Mouse (Mus musculus) hindbrain, embryonic 15.5 days (tissue): Measurements from ENCODE around the gene Nuak1. TPM values are rescaled to one million over a fixed set of nuclear protein-coding genes. Genes with fewer than 3 reads are reported as not detected.
A peak's percentile ranks its signal among the peaks of the same experiment; 100 is the strongest.

ENCODE experiments used
- ATAC-seq: fragments of 200-750 bp; cut with Nextera tagmentation; 2 replicates; pipeline ENCODE4 v1.8.0; 2017; ENCODE audit warnings: low read depth, moderate number of reproducible peaks, moderate TSS enrichment; ENCODE audit not compliant: low FRiP score
- H3K27ac ChIP-seq: fragments of 300-500 bp; sonication (generic); replicated peaks from 2 replicates; pipeline ENCODE4 v1.5.1; 2015; ENCODE audit warnings: mild to moderate bottlenecking, inconsistent platforms
- H3K27me3 ChIP-seq: fragments of 300-500 bp; sonication (generic); 2 replicates; pipeline ENCODE4 v1.6.1; 2015; ENCODE audit warnings: control low read depth, inconsistent platforms
- H3K36me3 ChIP-seq: fragments of 300-500 bp; sonication (generic); 2 replicates; pipeline ENCODE4 v1.6.1; 2015; ENCODE audit warnings: control low read depth, inconsistent platforms
- H3K4me1 ChIP-seq: fragments of 300-500 bp; sonication (generic); replicated peaks from 2 replicates; pipeline ENCODE4 v1.6.1; 2015; ENCODE audit warnings: control low read depth, inconsistent platforms
- H3K4me2 ChIP-seq: fragments of 300-500 bp; sonication (generic); 2 replicates; pipeline ENCODE4 v1.6.1; 2015; ENCODE audit warnings: moderate library complexity, mild to moderate bottlenecking, inconsistent platforms
- H3K4me3 ChIP-seq: fragments of 300-500 bp; sonication (generic); 2 replicates; pipeline ENCODE4 v1.5.1; 2015; ENCODE audit warnings: mild to moderate bottlenecking, inconsistent platforms
- H3K9ac ChIP-seq: fragments of 300-500 bp; sonication (generic); 2 replicates; pipeline ENCODE4 v1.6.1; 2015; ENCODE audit warnings: inconsistent platforms
- H3K9me3 ChIP-seq: fragments of 300-500 bp; sonication (generic); 2 replicates; pipeline ENCODE4 v1.6.1; 2016; ENCODE audit warnings: control low read depth, inconsistent platforms
- WGBS: fragments of 180-500 bp; shearing (Covaris S2); methylation state at CpG from one replicate; pipeline ENCODE4 v1.1.7; 2015; 5-methylcytosine and 5-hydroxymethylcytosine counted together
- polyA plus RNA-seq: library from polyadenylated mRNA; unstranded; fragments of >200 nt; fragmentation: Nextera tagmentation; extraction: Ambion mirVana; gene quantifications from 2 replicates; pipeline ENCODE4 v1.2.1, GENCODE M21; 2015

The Nuak1 gene
- polyA plus RNA-seq, 1 experiment from 2014 or later = 5.2 TPM

GRCm38 (mm10) chr10:84400037-84400681, 40.2 kb downstream of the Nuak1 start:
- no peaks in the 10 kb centered on the region for H3K9me3 ChIP-seq
- H3K4me2 ChIP-seq = 0 out of 2 replicates have a peak overlapping the region, but pooled peaks have one; percentile 11
- ATAC-seq = no peak
- H3K4me1 ChIP-seq = peaks cover 51% of the 10 kb centered on the region
- no peak overlapping the region for H3K4me3 ChIP-seq
- no peak overlapping the region for H3K9ac ChIP-seq
- WGBS = 52% methylated on average over 7 of the region's 7 CpGs
- no peaks in the 10 kb centered on the region for H3K36me3 ChIP-seq
- H3K27me3 ChIP-seq = no peaks in the 10 kb centered on the region
- H3K27ac ChIP-seq = peak overlapping the region; percentile 60; the same call in 1 of the 2 replicates

- H3K9ac ChIP-seq = no peak overlapping the region
- no peak overlapping the region for H3K4me3 ChIP-seq
- peaks cover 71% of the 10 kb centered on the region for H3K4me1 ChIP-seq
- no peak overlapping the region for H3K4me2 ChIP-seq
- H3K27ac ChIP-seq = no peak overlapping the region
- no peak for ATAC-seq
- H3K36me3 ChIP-seq = no peaks in the 10 kb centered on the region
- H3K9me3 ChIP-seq = no peaks in the 10 kb centered on the region
- WGBS = 87% methylated on average over 4 of the region's 4 CpGs
- H3K27me3 ChIP-seq = no peaks in the 10 kb centered on the region
These were observed 43.1 kb downstream of the Nuak1 start for GRCm38 (mm10) chr10:84397276-84397675.

DNA sequence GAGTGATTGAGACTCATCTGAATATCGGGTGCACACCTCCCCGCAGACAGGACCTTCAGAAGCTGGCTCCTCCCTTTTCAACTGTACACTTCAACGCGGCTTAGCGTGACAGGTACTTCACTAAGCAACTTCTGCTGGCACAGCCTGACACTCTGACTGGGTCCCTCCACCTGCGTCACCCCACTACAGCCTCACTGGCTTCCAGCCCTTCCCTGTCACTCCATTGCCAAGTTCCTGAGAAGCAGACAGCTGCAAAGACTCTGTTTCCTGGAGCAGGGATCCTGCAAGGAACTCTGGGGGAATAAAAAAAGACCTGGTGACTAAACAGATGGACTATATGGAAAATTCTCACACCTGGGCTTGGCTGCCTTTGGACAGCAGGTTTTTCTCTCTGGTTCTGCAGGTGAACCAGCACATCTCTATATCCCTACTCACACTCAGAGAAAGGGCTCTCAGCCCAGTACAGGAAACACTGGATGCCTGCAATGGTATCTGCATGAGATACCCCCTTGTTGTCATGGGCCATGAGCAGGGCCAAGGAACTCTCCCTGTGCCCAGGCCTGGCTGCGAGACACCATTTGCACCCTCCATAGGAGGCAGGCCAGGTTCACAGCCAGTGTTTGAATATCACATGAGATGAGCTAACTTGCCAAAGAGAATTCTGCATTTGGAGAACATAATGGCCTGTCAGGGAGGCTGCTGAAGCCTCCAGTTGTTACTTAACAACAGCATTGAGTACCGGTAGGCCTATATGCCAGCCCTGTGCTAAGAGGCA, 44.3 kb downstream of the Nuak1 start:
- Histone ChIP-seq H3K9ac (no peak overlapping the region), H3K36me3 (peaks cover 5% of the 10 kb centered on the region; the same call in 1 of the 2 replicates), H3K4me3 (no peak overlapping the region), H3K27ac (peak overlapping the region; percentile 20; the same call in 1 of the 2 replicates), H3K9me3 (no peaks in the 10 kb centered on the region), H3K4me2 (no peak overlapping the region), H3K4me1 (peaks cover 64% of the 10 kb centered on the region), H3K27me3 (no peaks in the 10 kb centered on the region)
- no peak for ATAC-seq
- WGBS = 79% methylated on average over 8 of the region's 8 CpGs

GRCm38 (mm10) chr10:84395259-84395658, 45.1 kb downstream of the Nuak1 start:
- 80% methylated on average over 5 of the region's 5 CpGs for WGBS
- H3K27ac ChIP-seq = no peak overlapping the region

DNA sequence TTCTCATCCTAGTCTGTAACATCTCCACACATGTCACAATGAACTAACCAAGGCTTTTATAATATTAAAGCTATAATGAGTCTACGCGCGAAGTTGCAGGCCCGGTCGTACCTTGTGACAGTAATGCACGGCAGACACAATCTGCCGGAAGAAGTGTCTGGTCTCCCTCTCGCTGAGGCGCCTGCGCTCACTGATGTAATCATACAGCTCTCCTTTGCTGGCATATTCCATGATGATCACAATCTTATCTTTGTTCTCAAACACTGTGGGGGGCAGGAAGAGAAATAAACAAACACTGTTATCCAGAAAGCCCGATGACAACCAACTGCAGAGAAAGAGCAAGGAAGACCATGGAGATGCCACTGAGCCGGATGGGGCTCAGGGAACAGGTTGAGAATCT, 46.5 kb downstream of the Nuak1 start:
- 75% methylated on average over 12 of the region's 12 CpGs for WGBS
- H3K4me2 ChIP-seq = no peak overlapping the region
- H3K4me1 ChIP-seq = peaks cover 61% of the 10 kb centered on the region
- H3K27me3 ChIP-seq = no peaks in the 10 kb centered on the region
- peaks cover 5% of the 10 kb centered on the region; the same call in 1 of the 2 replicates for H3K36me3 ChIP-seq
- no peak for ATAC-seq
- H3K9me3 ChIP-seq = no peaks in the 10 kb centered on the region
- no peak overlapping the region for H3K9ac ChIP-seq
- H3K4me3 ChIP-seq = no peak overlapping the region
- H3K27ac ChIP-seq = no peak overlapping the region

More at GRCm38 (mm10) chr10:84395259-84395658, 45.1 kb downstream of the Nuak1 start:
- Histone ChIP-seq H3K9ac (no peak overlapping the region), H3K4me1 (peaks cover 56% of the 10 kb centered on the region), H3K4me3 (no peak overlapping the region), H3K36me3 (peaks cover 5% of the 10 kb centered on the region; the same call in 1 of the 2 replicates), H3K4me2 (no peak overlapping the region), H3K9me3 (no peaks in the 10 kb centered on the region), H3K27me3 (no peaks in the 10 kb centered on the region)
- ATAC-seq = no peak

GRCm38 (mm10) chr10:84393405-84393804, 47.0 kb downstream of the Nuak1 start:
- Histone ChIP-seq H3K9ac (no peak overlapping the region), H3K9me3 (no peaks in the 10 kb centered on the region), H3K36me3 (peaks cover 5% of the 10 kb centered on the region; the same call in 1 of the 2 replicates), H3K4me2 (no peak overlapping the region), H3K4me1 (peaks cover 65% of the 10 kb centered on the region), H3K27me3 (no peaks in the 10 kb centered on the region), H3K4me3 (no peak overlapping the region), H3K27ac (no peak overlapping the region)
- WGBS = 72% methylated on average over 9 of the region's 9 CpGs
- no peak for ATAC-seq

DNA sequence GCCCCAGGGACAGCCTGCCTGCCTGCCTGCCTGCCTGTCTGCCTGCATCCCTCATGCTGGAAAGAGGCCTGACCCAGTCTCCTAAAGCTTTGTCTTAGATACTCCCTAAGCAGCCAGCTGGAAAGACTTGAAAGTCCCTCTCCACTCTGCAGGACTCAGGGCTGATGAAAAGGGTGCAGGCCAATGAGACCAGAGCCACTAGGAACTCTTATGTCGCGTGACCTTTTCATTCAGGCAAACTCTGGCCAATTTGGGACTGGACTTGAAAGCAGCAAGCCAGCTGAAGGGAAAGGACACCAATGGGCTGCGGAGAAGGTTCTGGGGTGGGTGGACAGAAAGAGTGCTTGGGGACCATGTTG, 47.7 kb downstream of the Nuak1 start:
- no peak overlapping the region for H3K4me2 ChIP-seq
- H3K4me1 ChIP-seq = peaks cover 72% of the 10 kb centered on the region
- WGBS = 53% methylated on average over 3 of the region's 3 CpGs
- no peak; the same call in 1 of the 2 replicates for ATAC-seq
- no peaks in the 10 kb centered on the region for H3K27me3 ChIP-seq
- H3K9me3 ChIP-seq = no peaks in the 10 kb centered on the region
- no peak overlapping the region for H3K4me3 ChIP-seq
- H3K9ac ChIP-seq = no peak overlapping the region
- peaks cover 5% of the 10 kb centered on the region; the same call in 1 of the 2 replicates for H3K36me3 ChIP-seq
- peak overlapping the region; percentile 47 for H3K27ac ChIP-seq

DNA sequence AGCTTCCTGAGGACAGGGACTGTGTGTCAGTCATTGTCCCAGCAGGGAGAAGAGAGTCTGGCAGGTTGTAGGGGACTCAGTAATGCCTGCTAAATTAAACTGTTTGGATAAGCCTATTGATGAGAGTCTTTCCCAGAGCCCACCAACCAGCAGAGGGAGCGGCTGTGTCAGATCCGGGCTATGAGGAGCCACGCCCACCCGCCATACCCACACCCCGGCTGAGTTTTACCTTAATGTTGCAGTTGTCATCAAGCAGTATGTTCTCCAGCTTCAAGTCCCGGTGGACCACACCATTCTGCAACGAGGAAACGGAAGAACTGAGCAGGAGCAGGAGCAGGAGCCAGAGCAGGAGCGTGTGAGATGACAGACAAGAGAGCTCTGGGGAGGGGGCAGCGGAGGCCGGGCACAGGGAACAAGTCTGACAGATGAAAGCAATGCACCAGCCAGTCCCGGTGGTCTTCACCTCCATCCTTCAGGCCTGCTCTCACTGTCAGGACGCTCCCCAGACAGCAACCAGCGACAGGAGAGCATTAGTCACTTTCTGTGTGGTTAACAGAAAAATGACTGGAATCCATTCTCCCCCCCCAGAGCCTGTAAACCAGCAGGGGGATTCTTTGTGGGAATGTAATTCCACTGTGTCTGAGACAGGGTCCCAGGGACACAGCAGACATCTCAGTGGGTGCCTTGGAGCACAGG, 48.2 kb downstream of the Nuak1 start:
- Histone ChIP-seq H3K4me3 (no peak overlapping the region), H3K9ac (no peak overlapping the region), H3K36me3 (peaks cover 5% of the 10 kb centered on the region; the same call in 1 of the 2 replicates), H3K27me3 (no peaks in the 10 kb centered on the region), H3K9me3 (no peaks in the 10 kb centered on the region), H3K4me1 (peaks cover 78% of the 10 kb centered on the region), H3K4me2 (peak overlapping the region; percentile 30), H3K27ac (peak overlapping the region; percentile 47)
- ATAC-seq = peak; percentile 25; the same call in 1 of the 2 replicates
- whole genome bisulfite sequencing = 14% methylated on average over 14 of the region's 14 CpGs

- WGBS = 41% methylated on average over 5 of the region's 5 CpGs
- Histone ChIP-seq H3K4me3 (no peak overlapping the region), H3K36me3 (peaks cover 5% of the 10 kb centered on the region; the same call in 1 of the 2 replicates), H3K27ac (no peak overlapping the region), H3K9ac (no peak overlapping the region), H3K9me3 (no peaks in the 10 kb centered on the region), H3K4me2 (no peak overlapping the region), H3K4me1 (peaks cover 69% of the 10 kb centered on the region), H3K27me3 (no peaks in the 10 kb centered on the region)
- no peak for ATAC-seq
These were observed 50.7 kb downstream of the Nuak1 start for GRCm38 (mm10) chr10:84389707-84390106.

DNA sequence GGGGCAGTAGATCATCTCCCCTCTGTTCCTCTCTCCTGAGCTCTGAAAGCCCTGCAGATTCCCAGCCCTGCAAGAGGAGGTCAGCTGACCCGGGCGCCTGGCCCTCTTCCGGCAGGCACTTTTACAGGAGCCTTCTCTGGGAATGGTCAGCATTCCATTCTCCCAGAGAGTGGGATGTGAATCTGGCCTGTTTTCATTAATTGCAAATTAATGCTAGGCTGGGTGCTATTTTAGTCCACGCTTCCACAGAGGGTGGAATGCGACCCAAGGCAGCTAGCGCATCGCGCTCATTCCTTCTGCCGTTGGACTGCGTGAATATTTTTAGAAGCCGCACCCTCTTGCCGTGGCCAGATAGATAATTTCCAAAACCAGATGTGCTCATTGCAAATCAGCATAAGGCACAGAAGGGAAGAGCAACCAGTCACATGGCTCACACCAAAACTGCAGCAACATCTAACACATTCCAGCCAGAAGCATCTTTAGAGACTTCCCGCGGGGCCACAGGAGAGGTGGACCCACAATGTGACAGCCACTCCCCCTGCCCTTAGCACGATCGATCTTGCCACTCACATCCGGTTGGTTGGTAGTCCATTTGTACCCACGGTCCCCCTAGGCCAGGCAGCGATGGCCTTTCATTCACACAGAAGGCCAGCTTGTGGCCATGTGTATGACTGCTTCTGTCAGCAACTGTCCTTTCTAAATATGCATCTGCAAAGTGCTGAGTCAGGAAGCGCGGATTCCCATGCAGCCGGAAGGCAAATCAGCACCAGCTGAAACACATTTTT, 51.8 kb downstream of the Nuak1 start:
- ATAC-seq = no peak

GRCm38 (mm10) chr10:84387338-84387737, 53.1 kb downstream of the Nuak1 start:
- H3K36me3 ChIP-seq = peaks cover 5% of the 10 kb centered on the region; the same call in 1 of the 2 replicates
- no peak overlapping the region for H3K4me2 ChIP-seq
- WGBS = 33% methylated on average over 4 of the region's 4 CpGs
- H3K9me3 ChIP-seq = no peaks in the 10 kb centered on the region
- H3K27me3 ChIP-seq = no peaks in the 10 kb centered on the region
- ATAC-seq = peak; percentile 49; the same call in 1 of the 2 replicates
- no peak overlapping the region for H3K9ac ChIP-seq
- peaks cover 61% of the 10 kb centered on the region for H3K4me1 ChIP-seq
- H3K27ac ChIP-seq = peak overlapping the region; percentile 42
- no peak overlapping the region for H3K4me3 ChIP-seq

More for the DNA sequence above, 51.8 kb downstream of the Nuak1 start:
- WGBS = 30% methylated on average over 22 of the region's 22 CpGs
- Histone ChIP-seq H3K9ac (no peak overlapping the region), H3K27me3 (no peaks in the 10 kb centered on the region), H3K27ac (peak overlapping the region; percentile 42), H3K9me3 (no peaks in the 10 kb centered on the region), H3K4me2 (no peak overlapping the region), H3K4me1 (peaks cover 65% of the 10 kb centered on the region), H3K36me3 (peaks cover 5% of the 10 kb centered on the region; the same call in 1 of the 2 replicates), H3K4me3 (no peak overlapping the region)
